Mouse (Mus musculus): ENCODE measurements around the gene Ppp1r21. TPM values are rescaled to one million over a fixed set of nuclear protein-coding genes. Genes with fewer than 3 reads are reported as not detected.

Gene Ppp1r21
- polyA plus RNA-seq, 1 experiment from 2014 or later: 16.6 TPM

GRCm38 (mm10) chr17:88621374-88621773 lies 91.5 kb downstream of the Ppp1r21 start:
- 72% methylated on average over 3 of the region's 3 CpGs for WGBS
- no peak overlapping the region for H3K27ac ChIP-seq (ENCODE audit: low read depth, low read length)
- no peak overlapping the region for H3K4me2 ChIP-seq

GRCm38 (mm10) chr17:88622711-88623110 lies 92.8 kb downstream of the Ppp1r21 start:
- 79% methylated on average over 1 of the region's 1 CpGs for whole genome bisulfite sequencing

More at GRCm38 (mm10) chr17:88621374-88621773, 91.5 kb downstream of the Ppp1r21 start:
- Histone ChIP-seq H3K4me3 (ENCODE audit: low read depth, low read length) (no peak overlapping the region), H3K9ac (ENCODE audit: low read depth, low read length) (no peak overlapping the region), H3K9me3 (ENCODE audit: control insufficient read depth, low read length) (no peaks in the 10 kb centered on the region), H3K4me1 (replicated peaks; ENCODE audit: control insufficient read depth, insufficient read depth, low read length) (0 out of 2 replicates have a peak, but pooled peaks cover 2% of the 10 kb centered on the region), H3K36me3 (ENCODE audit: control insufficient read depth, insufficient read depth, low read length) (peaks cover 4% of the 10 kb centered on the region; the same call in 1 of the 2 replicates), H3K27me3 (replicated peaks; ENCODE audit: control insufficient read depth, insufficient read depth, low read length) (no peaks in the 10 kb centered on the region)
- no peak for ATAC-seq (replicated peaks; ENCODE audit: low FRiP score)
- DNase-seq (ENCODE audit: low spot score): no peak

GRCm38 (mm10) chr17:88624386-88624785 lies 94.5 kb downstream of the Ppp1r21 start:
- Histone ChIP-seq H3K9me3 (ENCODE audit: control insufficient read depth, low read length) (no peaks in the 10 kb centered on the region), H3K4me3 (ENCODE audit: low read depth, low read length) (no peak overlapping the region), H3K4me1 (replicated peaks; ENCODE audit: control insufficient read depth, insufficient read depth, low read length) (peaks cover 9% of the 10 kb centered on the region), H3K27ac (ENCODE audit: low read depth, low read length) (no peak overlapping the region), H3K27me3 (replicated peaks; ENCODE audit: control insufficient read depth, insufficient read depth, low read length) (no peaks in the 10 kb centered on the region), H3K36me3 (ENCODE audit: control insufficient read depth, insufficient read depth, low read length) (peaks cover 4% of the 10 kb centered on the region; the same call in 1 of the 2 replicates), H3K9ac (ENCODE audit: low read depth, low read length) (no peak overlapping the region), H3K4me2 (no peak overlapping the region)
- whole genome bisulfite sequencing: 82% methylated on average over 4 of the region's 4 CpGs
- DNase-seq (ENCODE audit: low spot score) (peak; percentile 15), ATAC-seq (replicated peaks; ENCODE audit: low FRiP score) (no peak)

More at GRCm38 (mm10) chr17:88622711-88623110, 92.8 kb downstream of the Ppp1r21 start:
- peaks cover 2% of the 10 kb centered on the region; the same call in 1 of the 2 replicates for H3K4me1 ChIP-seq (replicated peaks; ENCODE audit: control insufficient read depth, insufficient read depth, low read length)
- H3K36me3 ChIP-seq (ENCODE audit: control insufficient read depth, insufficient read depth, low read length): peaks cover 4% of the 10 kb centered on the region; the same call in 1 of the 2 replicates
- no peak for DNase-seq (ENCODE audit: low spot score)
- H3K27me3 ChIP-seq (replicated peaks; ENCODE audit: control insufficient read depth, insufficient read depth, low read length): no peaks in the 10 kb centered on the region
- no peak overlapping the region for H3K9ac ChIP-seq (ENCODE audit: low read depth, low read length)
- H3K9me3 ChIP-seq (ENCODE audit: control insufficient read depth, low read length): no peaks in the 10 kb centered on the region
- H3K4me2 ChIP-seq: no peak overlapping the region
- no peak overlapping the region for H3K4me3 ChIP-seq (ENCODE audit: low read depth, low read length)
- no peak overlapping the region for H3K27ac ChIP-seq (ENCODE audit: low read depth, low read length)
- no peak for ATAC-seq (replicated peaks; ENCODE audit: low FRiP score)

GRCm38 (mm10) chr17:88625350-88625749 lies 95.4 kb downstream of the Ppp1r21 start:
- no peak overlapping the region for H3K27ac ChIP-seq (ENCODE audit: low read depth, low read length)

GRCm38 (mm10) chr17:88625931-88626330 lies 96.0 kb downstream of the Ppp1r21 start:
- peaks cover 12% of the 10 kb centered on the region for H3K4me1 ChIP-seq (replicated peaks; ENCODE audit: control insufficient read depth, insufficient read depth, low read length)

More at GRCm38 (mm10) chr17:88625350-88625749, 95.4 kb downstream of the Ppp1r21 start:
- Histone ChIP-seq H3K9me3 (ENCODE audit: control insufficient read depth, low read length) (no peaks in the 10 kb centered on the region), H3K9ac (ENCODE audit: low read depth, low read length) (no peak overlapping the region), H3K4me1 (replicated peaks; ENCODE audit: control insufficient read depth, insufficient read depth, low read length) (peaks cover 12% of the 10 kb centered on the region), H3K4me3 (ENCODE audit: low read depth, low read length) (no peak overlapping the region), H3K4me2 (no peak overlapping the region), H3K27me3 (replicated peaks; ENCODE audit: control insufficient read depth, insufficient read depth, low read length) (no peaks in the 10 kb centered on the region), H3K36me3 (ENCODE audit: control insufficient read depth, insufficient read depth, low read length) (peaks cover 4% of the 10 kb centered on the region; the same call in 1 of the 2 replicates)
- WGBS: 85% methylated on average over 13 of the region's 13 CpGs
- ATAC-seq (replicated peaks; ENCODE audit: low FRiP score): no peak
- peak; percentile 28 for DNase-seq (ENCODE audit: low spot score)

GRCm38 (mm10) chr17:88626347-88626811 lies 96.5 kb downstream of the Ppp1r21 start:
- ATAC-seq (replicated peaks; ENCODE audit: low FRiP score): peak; percentile 21; the same call in 1 of the 2 replicates
- no peaks in the 10 kb centered on the region for H3K27me3 ChIP-seq (replicated peaks; ENCODE audit: control insufficient read depth, insufficient read depth, low read length)
- no peak for DNase-seq (ENCODE audit: low spot score)
- H3K4me1 ChIP-seq (replicated peaks; ENCODE audit: control insufficient read depth, insufficient read depth, low read length): peaks cover 12% of the 10 kb centered on the region
- peaks cover 4% of the 10 kb centered on the region; the same call in 1 of the 2 replicates for H3K36me3 ChIP-seq (ENCODE audit: control insufficient read depth, insufficient read depth, low read length)
- H3K9me3 ChIP-seq (ENCODE audit: control insufficient read depth, low read length): no peaks in the 10 kb centered on the region
- no peak overlapping the region for H3K4me3 ChIP-seq (ENCODE audit: low read depth, low read length)
- peak overlapping the region; percentile 20 for H3K27ac ChIP-seq (ENCODE audit: low read depth, low read length)
- H3K4me2 ChIP-seq: no peak overlapping the region
- WGBS: 63% methylated on average over 7 of the region's 7 CpGs
- no peak overlapping the region for H3K9ac ChIP-seq (ENCODE audit: low read depth, low read length)

More at GRCm38 (mm10) chr17:88625931-88626330, 96.0 kb downstream of the Ppp1r21 start:
- DNase-seq (ENCODE audit: low spot score) (peak; percentile 29), ATAC-seq (replicated peaks; ENCODE audit: low FRiP score) (no peak)
- Histone ChIP-seq H3K4me3 (ENCODE audit: low read depth, low read length) (no peak overlapping the region), H3K27me3 (replicated peaks; ENCODE audit: control insufficient read depth, insufficient read depth, low read length) (no peaks in the 10 kb centered on the region), H3K9ac (ENCODE audit: low read depth, low read length) (no peak overlapping the region), H3K27ac (ENCODE audit: low read depth, low read length) (peak overlapping the region; percentile 20), H3K36me3 (ENCODE audit: control insufficient read depth, insufficient read depth, low read length) (peaks cover 4% of the 10 kb centered on the region; the same call in 1 of the 2 replicates), H3K4me2 (no peak overlapping the region), H3K9me3 (ENCODE audit: control insufficient read depth, low read length) (no peaks in the 10 kb centered on the region)
- WGBS: 68% methylated on average over 7 of the region's 7 CpGs

GRCm38 (mm10) chr17:88627150-88627549 lies 97.2 kb downstream of the Ppp1r21 start:
- no peak for ATAC-seq (replicated peaks; ENCODE audit: low FRiP score)
- 68% methylated on average over 7 of the region's 7 CpGs for WGBS
- H3K4me3 ChIP-seq (ENCODE audit: low read depth, low read length): no peak overlapping the region
- H3K4me2 ChIP-seq: peak overlapping the region; percentile 20; the same call in 1 of the 2 replicates
- H3K27me3 ChIP-seq (replicated peaks; ENCODE audit: control insufficient read depth, insufficient read depth, low read length): no peaks in the 10 kb centered on the region
- peaks cover 12% of the 10 kb centered on the region for H3K4me1 ChIP-seq (replicated peaks; ENCODE audit: control insufficient read depth, insufficient read depth, low read length)
- peaks cover 4% of the 10 kb centered on the region; the same call in 1 of the 2 replicates for H3K36me3 ChIP-seq (ENCODE audit: control insufficient read depth, insufficient read depth, low read length)
- DNase-seq (ENCODE audit: low spot score): peak; percentile 27
- H3K9me3 ChIP-seq (ENCODE audit: control insufficient read depth, low read length): no peaks in the 10 kb centered on the region
- H3K9ac ChIP-seq (ENCODE audit: low read depth, low read length): no peak overlapping the region
- H3K27ac ChIP-seq (ENCODE audit: low read depth, low read length): peak overlapping the region; percentile 20; the same call in 1 of the 2 replicates

- Histone ChIP-seq H3K4me3 (ENCODE audit: low read depth, low read length) (no peak overlapping the region), H3K27ac (ENCODE audit: low read depth, low read length) (peak overlapping the region; percentile 62), H3K9me3 (ENCODE audit: control insufficient read depth, low read length) (no peaks in the 10 kb centered on the region), H3K36me3 (ENCODE audit: control insufficient read depth, insufficient read depth, low read length) (no peaks in the 10 kb centered on the region), H3K4me1 (replicated peaks; ENCODE audit: control insufficient read depth, insufficient read depth, low read length) (peaks cover 12% of the 10 kb centered on the region), H3K27me3 (replicated peaks; ENCODE audit: control insufficient read depth, insufficient read depth, low read length) (no peaks in the 10 kb centered on the region), H3K9ac (ENCODE audit: low read depth, low read length) (no peak overlapping the region), H3K4me2 (no peak overlapping the region)
- no peak for DNase-seq (ENCODE audit: low spot score)
- peak; percentile 22 for ATAC-seq (replicated peaks; ENCODE audit: low FRiP score)
- 32% methylated on average over 10 of the region's 10 CpGs for WGBS
These were observed 98.9 kb downstream of the Ppp1r21 start for GRCm38 (mm10) chr17:88628676-88629380.

Data from liver, embryonic 11.5 days (tissue).